Mouse (Mus musculus) embryonic facial prominence, embryonic 15.5 days (tissue): Measurements from ENCODE around the gene Lman2. TPM values are rescaled to one million over a fixed set of nuclear protein-coding genes. Genes with fewer than 3 reads are reported as not detected.
A peak's percentile ranks its signal among the peaks of the same experiment; 100 is the strongest.

ENCODE experiments used
- ATAC-seq: fragments of 200-750 bp; cut with Nextera tagmentation; 2 replicates; pipeline ENCODE4 v1.8.0; 2017; ENCODE audit warnings: low read depth, moderate TSS enrichment; ENCODE audit not compliant: insufficient number of reproducible peaks, low FRiP score, low TSS enrichment
- H3K27ac ChIP-seq: fragments of 300-500 bp; sonication (generic); replicated peaks from 2 replicates; pipeline ENCODE4 v1.5.1; 2015; ENCODE audit warnings: mild to moderate bottlenecking, inconsistent platforms
- H3K27me3 ChIP-seq: fragments of 300-500 bp; sonication (generic); 2 replicates; pipeline ENCODE4 v1.6.1; 2015; ENCODE audit warnings: inconsistent platforms
- H3K36me3 ChIP-seq: fragments of 300-500 bp; sonication (generic); 2 replicates; pipeline ENCODE4 v1.6.1; 2015; ENCODE audit warnings: mild to moderate bottlenecking, inconsistent platforms
- H3K4me1 ChIP-seq: fragments of 300-500 bp; sonication (generic); 2 replicates; pipeline ENCODE4 v1.6.1; 2015; ENCODE audit warnings: inconsistent platforms
- H3K4me2 ChIP-seq: fragments of 300-500 bp; sonication (generic); replicated peaks from 2 replicates; pipeline ENCODE4 v1.6.1; 2015; ENCODE audit warnings: mild to moderate bottlenecking, inconsistent platforms
- H3K4me3 ChIP-seq: fragments of 300-500 bp; sonication (generic); replicated peaks from 2 replicates; pipeline ENCODE4 v1.5.1; 2015; ENCODE audit warnings: mild to moderate bottlenecking, inconsistent platforms
- H3K9ac ChIP-seq: fragments of 300-500 bp; sonication (generic); 2 replicates; pipeline ENCODE4 v1.6.1; 2015; ENCODE audit warnings: inconsistent platforms
- H3K9me3 ChIP-seq: fragments of 300-500 bp; sonication (generic); replicated peaks from 2 replicates; pipeline ENCODE4 v1.6.1; 2016; ENCODE audit warnings: inconsistent platforms
- WGBS: fragments of 180-500 bp; shearing (Covaris S2); methylation state at CpG from one replicate; pipeline ENCODE4 v1.1.7; 2015; 5-methylcytosine and 5-hydroxymethylcytosine counted together
- polyA plus RNA-seq: library from polyadenylated mRNA; unstranded; fragments of >200 nt; fragmentation: Nextera tagmentation; extraction: Ambion mirVana; gene quantifications from 2 replicates; pipeline ENCODE4 v1.2.1, GENCODE M21; 2015

Gene Lman2
- polyA plus RNA-seq, 1 experiment from 2014 or later, result 100.0 TPM

GRCm38 (mm10) chr13:55371007-55371681, 8.6 kb upstream of the Lman2 start:
- Histone ChIP-seq H3K4me2 (no peak overlapping the region), H3K27ac (no peak overlapping the region), H3K36me3 (no peaks in the 10 kb centered on the region), H3K9ac (no peak overlapping the region), H3K9me3 (no peaks in the 10 kb centered on the region), H3K27me3 (peaks cover 10% of the 10 kb centered on the region), H3K4me3 (no peak overlapping the region), H3K4me1 (peaks cover 5% of the 10 kb centered on the region; the same call in 1 of the 2 replicates)
- ATAC-seq, result no peak
- WGBS, result 51% methylated on average over 8 of the region's 8 CpGs

DNA sequence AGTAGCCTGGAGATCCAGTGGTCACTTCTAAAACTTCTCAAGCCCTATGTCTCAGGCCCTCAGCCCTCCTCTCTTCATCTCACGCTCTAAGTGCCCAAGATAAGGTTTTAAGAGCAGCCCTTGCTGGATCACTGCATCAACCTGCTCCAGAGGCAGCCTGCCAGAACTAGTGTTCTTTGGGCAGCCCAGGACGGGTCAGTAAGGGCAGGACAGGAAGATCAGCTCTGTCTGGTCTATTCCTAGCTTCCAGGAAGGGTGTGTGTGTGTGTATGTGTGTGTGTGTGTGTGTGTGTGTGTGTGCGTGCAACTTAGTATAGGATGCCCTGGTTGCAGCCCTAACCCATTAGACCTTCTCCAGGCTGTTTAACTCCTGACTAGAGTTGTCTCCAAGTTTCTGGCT, 7.7 kb upstream of the Lman2 start:
- Histone ChIP-seq H3K27ac (no peak overlapping the region), H3K36me3 (no peaks in the 10 kb centered on the region), H3K9ac (no peak overlapping the region), H3K4me2 (no peak overlapping the region; the same call in 1 of the 2 replicates), H3K9me3 (no peaks in the 10 kb centered on the region), H3K27me3 (peaks cover 6% of the 10 kb centered on the region), H3K4me3 (no peak overlapping the region), H3K4me1 (peaks cover 5% of the 10 kb centered on the region; the same call in 1 of the 2 replicates)
- 61% methylated on average over 3 of the region's 3 CpGs for WGBS
- ATAC-seq, result no peak

- H3K9ac ChIP-seq, result no peak within 1 kb of the TSS
- ATAC-seq, result no peak; the same call in 1 of the 2 replicates
- no peak within 1 kb of the TSS for H3K27ac ChIP-seq
- peaks cover 11% of the 10 kb centered on the region; the same call in 1 of the 2 replicates for H3K27me3 ChIP-seq
- no peaks in the 10 kb centered on the region for H3K9me3 ChIP-seq
- 0 out of 2 replicates have a peak within 1 kb of the TSS, but pooled peaks have one; percentile 6 for H3K4me3 ChIP-seq
- no peaks in the 10 kb centered on the region for H3K36me3 ChIP-seq
- WGBS, result 57% methylated on average over 13 of the region's 13 CpGs
- peak within 1 kb of the TSS; percentile 15; the same call in 1 of the 2 replicates for H3K4me2 ChIP-seq
- H3K4me1 ChIP-seq, result peaks cover 5% of the 10 kb centered on the region; the same call in 1 of the 2 replicates
Measured at GRCm38 (mm10) chr13:55369531-55370114, 7.0 kb upstream of the Lman2 start, which contains the start of gene Rgs14. Gene Rgs14 (plus strand): TSS chr13:55369732.

DNA sequence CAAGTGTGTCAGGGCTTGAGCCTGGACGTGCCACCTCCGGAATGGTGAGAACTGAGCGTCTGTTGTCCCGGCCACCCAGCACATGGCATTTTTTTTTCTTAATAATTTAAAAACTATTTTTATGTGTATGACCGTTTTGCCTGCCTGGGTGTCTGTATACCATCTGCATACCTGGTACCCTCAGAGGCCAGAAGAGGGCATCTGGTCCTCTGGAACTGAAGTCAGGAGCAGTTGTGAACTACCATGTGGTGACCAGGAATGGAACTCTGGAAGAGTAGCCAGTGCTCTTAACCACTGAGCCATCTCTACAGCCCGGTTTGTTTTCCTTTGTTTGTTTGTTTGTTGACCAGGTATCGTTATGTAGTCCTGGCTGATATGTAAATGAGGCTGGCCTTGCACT, 5.8 kb upstream of the Lman2 start:
- H3K4me1 ChIP-seq, result peaks cover 5% of the 10 kb centered on the region; the same call in 1 of the 2 replicates
- H3K9me3 ChIP-seq, result no peaks in the 10 kb centered on the region
- H3K4me2 ChIP-seq, result no peak overlapping the region
- H3K27ac ChIP-seq, result no peak overlapping the region
- 72% methylated on average over 7 of the region's 7 CpGs for WGBS
- H3K36me3 ChIP-seq, result no peaks in the 10 kb centered on the region
- no peak for ATAC-seq
- no peak overlapping the region for H3K9ac ChIP-seq
- H3K4me3 ChIP-seq, result no peak overlapping the region
- H3K27me3 ChIP-seq, result peaks cover 8% of the 10 kb centered on the region; the same call in 1 of the 2 replicates

GRCm38 (mm10) chr13:55361974-55362452, 570 bp downstream of the Lman2 start:
- peak; percentile 17; the same call in 1 of the 2 replicates for ATAC-seq
- peak overlapping the region; percentile 67 for H3K4me2 ChIP-seq
- WGBS, result 1% methylated on average over 32 of the region's 32 CpGs
- peak overlapping the region; percentile 97 for H3K27ac ChIP-seq
- H3K27me3 ChIP-seq, result 0 out of 2 replicates have a peak, but pooled peaks cover 7% of the 10 kb centered on the region
- H3K9me3 ChIP-seq, result no peaks in the 10 kb centered on the region
- H3K36me3 ChIP-seq, result peaks cover 36% of the 10 kb centered on the region
- H3K4me1 ChIP-seq, result peaks cover 18% of the 10 kb centered on the region
- peak overlapping the region; percentile 91 for H3K9ac ChIP-seq
- peak overlapping the region; percentile 99 for H3K4me3 ChIP-seq

DNA sequence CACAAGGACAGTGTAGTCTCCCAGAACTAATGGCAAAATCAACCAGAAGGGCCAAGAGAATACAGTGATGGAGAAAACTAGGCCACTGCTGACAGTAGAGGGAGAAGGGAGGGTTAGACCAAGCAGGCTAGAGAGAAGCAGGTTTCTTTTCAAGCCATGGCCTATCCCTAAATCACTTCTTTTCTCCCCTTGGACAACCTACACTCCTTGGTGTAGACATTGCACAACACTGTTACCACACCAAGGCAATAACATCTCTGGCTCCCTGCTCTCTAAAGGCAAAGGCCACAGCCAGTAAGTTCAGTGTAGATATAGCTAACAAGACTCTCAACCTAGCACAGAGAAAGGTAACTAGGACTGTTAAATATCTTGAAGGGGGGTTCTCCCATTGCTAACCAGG, 1.4 kb downstream of the Lman2 start:
- peaks cover 18% of the 10 kb centered on the region for H3K4me1 ChIP-seq
- peak overlapping the region; percentile 99 for H3K4me3 ChIP-seq
- peak overlapping the region; percentile 2; the same call in 1 of the 2 replicates for H3K9ac ChIP-seq
- peak overlapping the region; percentile 67 for H3K4me2 ChIP-seq
- 0 out of 2 replicates have a peak, but pooled peaks cover 7% of the 10 kb centered on the region for H3K27me3 ChIP-seq
- no peak for ATAC-seq
- H3K27ac ChIP-seq, result no peak overlapping the region
- no peaks in the 10 kb centered on the region for H3K9me3 ChIP-seq
- H3K36me3 ChIP-seq, result peaks cover 40% of the 10 kb centered on the region

DNA sequence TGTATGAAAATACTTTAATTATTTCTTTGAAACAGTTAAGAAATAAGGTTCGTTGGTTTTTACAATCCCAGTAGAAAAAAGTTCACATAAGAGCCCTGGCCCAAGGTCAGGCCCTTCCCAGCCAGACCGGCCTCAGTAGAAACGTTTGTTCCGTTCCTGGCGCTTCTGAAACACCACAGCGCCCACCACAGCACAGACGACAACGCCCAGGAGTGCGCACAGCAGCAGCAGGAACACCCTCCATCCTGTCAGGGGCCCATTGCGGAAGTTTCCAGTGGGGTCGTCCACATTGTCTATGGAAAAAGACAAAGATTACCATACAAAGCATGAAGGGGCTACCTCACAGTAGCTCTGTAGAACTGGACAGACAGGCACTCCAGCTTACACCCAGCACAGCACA, 15.8 kb downstream of the Lman2 start:
- Histone ChIP-seq H3K4me1 (no peaks in the 10 kb centered on the region), H3K9ac (no peak overlapping the region), H3K4me2 (no peak overlapping the region), H3K4me3 (no peak overlapping the region), H3K9me3 (no peaks in the 10 kb centered on the region), H3K27me3 (no peaks in the 10 kb centered on the region), H3K27ac (no peak overlapping the region), H3K36me3 (peaks cover 79% of the 10 kb centered on the region)
- 88% methylated on average over 11 of the region's 11 CpGs for WGBS
- ATAC-seq, result no peak

DNA sequence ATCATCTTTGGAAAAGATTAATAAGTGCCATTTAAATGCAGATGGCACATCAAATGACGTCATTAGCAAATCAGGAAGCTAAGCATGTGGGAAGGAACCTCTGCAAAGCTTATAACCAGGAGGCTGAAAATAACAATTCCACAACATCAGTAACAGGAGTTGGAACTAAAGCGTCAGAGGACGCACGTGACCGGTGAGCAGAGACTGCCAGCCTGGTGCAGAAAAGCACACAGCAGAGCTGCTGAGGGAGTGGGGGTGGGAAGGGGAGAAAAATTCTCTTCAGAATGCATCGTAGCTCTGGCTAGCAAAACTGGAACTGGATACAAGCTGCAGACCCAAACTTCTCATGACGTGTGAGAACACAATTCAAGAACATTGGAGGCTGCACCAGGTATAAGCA, 18.3 kb downstream of the Lman2 start:
- ATAC-seq, result no peak
- H3K9me3 ChIP-seq, result no peaks in the 10 kb centered on the region

GRCm38 (mm10) chr13:55342469-55342868, 20.1 kb downstream of the Lman2 start:
- Histone ChIP-seq H3K4me1 (no peaks in the 10 kb centered on the region), H3K9me3 (no peaks in the 10 kb centered on the region), H3K36me3 (peaks cover 40% of the 10 kb centered on the region), H3K4me2 (no peak overlapping the region), H3K27ac (no peak overlapping the region), H3K27me3 (no peaks in the 10 kb centered on the region), H3K4me3 (no peak overlapping the region), H3K9ac (no peak overlapping the region)
- 39% methylated on average over 11 of the region's 11 CpGs for WGBS
- no peak for ATAC-seq

More for the DNA sequence above, 18.3 kb downstream of the Lman2 start:
- no peak overlapping the region for H3K4me3 ChIP-seq
- H3K27ac ChIP-seq, result no peak overlapping the region
- H3K4me2 ChIP-seq, result no peak overlapping the region
- no peak overlapping the region for H3K9ac ChIP-seq
- H3K36me3 ChIP-seq, result peaks cover 57% of the 10 kb centered on the region
- WGBS, result 84% methylated on average over 7 of the region's 7 CpGs
- H3K4me1 ChIP-seq, result no peaks in the 10 kb centered on the region
- H3K27me3 ChIP-seq, result no peaks in the 10 kb centered on the region

GRCm38 (mm10) chr13:55339259-55339658, 23.3 kb downstream of the Lman2 start:
- Histone ChIP-seq H3K4me1 (no peaks in the 10 kb centered on the region), H3K4me2 (no peak overlapping the region), H3K27ac (no peak overlapping the region), H3K4me3 (no peak overlapping the region), H3K27me3 (no peaks in the 10 kb centered on the region), H3K9me3 (no peaks in the 10 kb centered on the region), H3K36me3 (peaks cover 8% of the 10 kb centered on the region), H3K9ac (no peak overlapping the region)
- no peak for ATAC-seq
- WGBS, result 31% methylated on average over 2 of the region's 2 CpGs

DNA sequence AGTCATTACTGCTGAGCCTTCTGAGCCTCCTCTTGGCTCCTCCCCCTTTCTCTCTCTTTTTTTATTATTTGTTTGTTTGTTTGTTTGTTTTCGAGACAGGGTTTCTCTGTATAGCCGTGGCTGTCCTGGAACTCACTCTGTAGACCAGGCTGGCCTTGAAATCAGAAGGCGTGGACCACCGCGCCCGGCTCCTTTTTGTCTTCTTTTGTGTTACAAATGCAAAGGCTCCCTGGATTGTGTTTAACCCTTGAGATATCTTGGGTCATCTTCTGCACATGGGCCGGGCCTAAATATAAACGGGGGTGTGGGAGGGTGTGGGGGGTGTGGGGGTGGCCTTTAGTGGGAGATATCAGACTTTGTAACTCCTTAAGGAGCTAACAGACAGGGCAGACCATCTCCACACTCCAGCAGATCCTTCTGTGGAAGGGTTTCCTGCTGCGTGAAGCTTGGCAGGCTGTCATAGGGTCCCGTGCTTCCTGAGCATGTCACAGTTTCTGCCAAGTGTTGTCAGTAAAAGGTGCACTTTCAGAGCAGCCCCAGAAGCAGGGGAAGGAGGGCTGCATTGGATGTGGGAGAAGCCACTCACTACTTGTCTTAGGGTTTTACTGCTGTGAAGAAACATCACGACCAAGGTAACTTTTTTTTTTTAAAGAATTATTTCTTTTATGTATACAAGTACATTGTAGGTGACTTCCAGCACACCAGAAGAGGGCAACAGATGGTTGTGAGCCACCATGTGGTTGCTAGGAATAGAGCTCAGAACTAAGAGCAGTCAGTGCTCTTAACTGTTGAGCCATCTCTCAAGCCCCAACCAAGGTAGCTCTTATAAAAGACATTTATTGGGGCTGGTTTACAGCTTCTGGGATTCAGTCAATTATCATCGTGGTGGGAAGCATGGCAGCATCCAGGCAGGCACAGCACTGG, 24.2 kb downstream of the Lman2 start:
- no peaks in the 10 kb centered on the region for H3K9me3 ChIP-seq
- no peaks in the 10 kb centered on the region for H3K4me1 ChIP-seq
- no peak overlapping the region for H3K27ac ChIP-seq
- WGBS, result 72% methylated on average over 12 of the region's 12 CpGs
- no peak overlapping the region for H3K9ac ChIP-seq
- no peaks in the 10 kb centered on the region for H3K27me3 ChIP-seq
- no peak overlapping the region for H3K4me2 ChIP-seq
- ATAC-seq, result no peak
- H3K4me3 ChIP-seq, result no peak overlapping the region
- H3K36me3 ChIP-seq, result no peaks in the 10 kb centered on the region
